Mouse (Mus musculus) frontal cortex, adult 2 months (tissue): ENCODE results near the gene Nrbp1. TPM values are rescaled to one million over a fixed set of nuclear protein-coding genes. Genes with fewer than 3 reads are reported as not detected.

Source experiments
- DNase-seq, 2 experiments: peaks; one replicate each; pipeline ENCODE4 v3.0.0; 2022; ENCODE audit warnings: low spot score in 1 of 2; ENCODE audit errors: extremely low spot score in 1 of 2
- polyA plus RNA-seq: library from polyadenylated mRNA; depleted of rRNA; stranded (reverse); fragments of >200 nt; gene quantifications from 2 replicates; pipeline ENCODE4 v1.2.3, GENCODE M21; 2012; rRNA removed

The Nrbp1 gene
- 99.9 and 116 TPM in 2 replicates for polyA plus RNA-seq

- DNase-seq: peak; percentile 91 to 95
Observed at GRCm38 (mm10) chr5:31240637-31241521, at the start of gene Nrbp1, which contains the start of gene Gm9970. Gene Nrbp1, plus strand, starts transcription at chr5:31240864. Gene Gm9970, minus strand, starts transcription at chr5:31241232.

GRCm38 (mm10) chr5:31192045-31192938 lies 48.4 kb upstream of the Nrbp1 start:
- no peak for DNase-seq

- peak; percentile 99 to 100 for DNase-seq
Observed at GRCm38 (mm10) chr5:31192939-31193630, 47.6 kb upstream of the Nrbp1 start, which contains the start of the genes Snx17 and Eif2b4. Gene Snx17, plus strand, starts transcription at chr5:31193227. Gene Eif2b4, minus strand, starts transcription at chr5:31193430.

- no peak for DNase-seq
Observed at GRCm38 (mm10) chr5:31193631-31194281, 46.9 kb upstream of the Nrbp1 start.

- no peak for DNase-seq
Observed at GRCm38 (mm10) chr5:31194486-31195485, 45.9 kb upstream of the Nrbp1 start.

GRCm38 (mm10) chr5:31195671-31196070 lies 45.0 kb upstream of the Nrbp1 start:
- DNase-seq: no peak

- DNase-seq: no peak
Observed at GRCm38 (mm10) chr5:31196207-31196606, 44.5 kb upstream of the Nrbp1 start.

GRCm38 (mm10) chr5:31197072-31197471 lies 43.6 kb upstream of the Nrbp1 start:
- DNase-seq: no peak

GRCm38 (mm10) chr5:31198170-31198569 lies 42.5 kb upstream of the Nrbp1 start:
- DNase-seq: no peak

GRCm38 (mm10) chr5:31198616-31199320 lies 41.9 kb upstream of the Nrbp1 start:
- no peak for DNase-seq

- no peak for DNase-seq
Observed at GRCm38 (mm10) chr5:31199321-31199892, 41.3 kb upstream of the Nrbp1 start.

GRCm38 (mm10) chr5:31199893-31200292 lies 40.8 kb upstream of the Nrbp1 start:
- DNase-seq: no peak

GRCm38 (mm10) chr5:31200327-31200768 lies 40.3 kb upstream of the Nrbp1 start:
- no peak for DNase-seq

- DNase-seq: no peak
Observed at GRCm38 (mm10) chr5:31201042-31201741, 39.5 kb upstream of the Nrbp1 start.

- peak; percentile 98 to 99 for DNase-seq
Observed at GRCm38 (mm10) chr5:31201742-31202590, 38.7 kb upstream of the Nrbp1 start, which contains the start of gene Zfp513. Gene Zfp513, minus strand, starts transcription at chr5:31202303.

- no peak for DNase-seq
Observed at GRCm38 (mm10) chr5:31202933-31203332, 37.7 kb upstream of the Nrbp1 start.
